ENCODE assay signal across 8 mouse cellular contexts in the genomic region with DNA sequence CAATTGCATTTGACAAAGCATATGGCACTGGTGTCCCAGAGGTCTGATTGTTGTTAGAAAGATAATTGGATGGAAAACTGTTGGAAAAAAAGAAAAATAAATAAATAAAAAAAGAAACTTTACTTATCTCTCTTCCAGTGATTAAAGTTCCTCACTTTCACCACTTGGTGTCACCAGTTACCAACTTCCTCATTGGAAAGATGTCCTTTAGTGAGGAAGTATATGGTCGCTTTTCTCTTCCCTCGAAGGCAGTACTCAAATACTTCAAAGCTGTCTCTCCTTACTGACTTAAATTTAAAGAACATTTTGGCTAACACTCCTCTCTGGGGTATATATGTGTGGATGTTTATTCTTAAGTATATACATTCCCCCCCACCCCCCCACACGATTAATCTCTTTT. TPM values are rescaled to one million over a fixed set of nuclear protein-coding genes. Genes with fewer than 3 reads are reported as not detected.
DNase-seq lines count a peak whose midpoint lies in the region; ATAC-seq and TF ChIP-seq lines count a peak whose summit lies in the region.

No protein-coding gene starts in this region.

- H3K9me3 ChIP-seq in kidney, embryonic 15.5 days (replicated peaks): no peaks in the 10 kb centered on the region
- H3K9me3 ChIP-seq in MEL (replicated peaks; ENCODE audit: insufficient read depth, low read length): no peaks in the 10 kb centered on the region
- no peaks in the 10 kb centered on the region for H3K9me3 ChIP-seq in forebrain, embryonic 12.5 days

- no peak for TF ChIP-seq POLR2A in kidney, adult 2 months (IDR thresholded peaks at IDR 0.05; ENCODE audit: low read depth, low read length)
- no peak for TF ChIP-seq POLR2A in MEL (IDR thresholded peaks at IDR 0.05; ENCODE audit: control insufficient read depth in 1 of 2, insufficient read depth in 1 of 2, low read depth in 1 of 2, low read length in 2 of 2, poor library complexity in 1 of 2)
- TF ChIP-seq POLR2A in thymus, adult 2 months (IDR thresholded peaks at IDR 0.05; ENCODE audit: control insufficient read depth, extremely low read depth, insufficient read depth, low read length, poor library complexity): no peak

- no peaks in the 10 kb centered on the region for H3K27me3 ChIP-seq in kidney, adult 2 months (replicated peaks; ENCODE audit: control insufficient read depth, insufficient read depth, low read length)
- no peaks in the 10 kb centered on the region for H3K27me3 ChIP-seq in kidney, embryonic 15.5 days
- no peaks in the 10 kb centered on the region for H3K27me3 ChIP-seq in MEL (ENCODE audit: control insufficient read depth in 1 of 2, insufficient read depth in 2 of 2, low read length in 2 of 2)
- H3K27me3 ChIP-seq in forebrain, embryonic 12.5 days: no peaks in the 10 kb centered on the region
- no peaks in the 10 kb centered on the region for H3K27me3 ChIP-seq in thymus, adult 2 months (ENCODE audit: control insufficient read depth, insufficient read depth, low read length)

- H3K27ac ChIP-seq in kidney, adult 2 months (ENCODE audit: insufficient read depth, low read depth, low read length): no peak overlapping the region
- no peak overlapping the region for H3K27ac ChIP-seq in kidney, embryonic 15.5 days
- no peak overlapping the region for H3K27ac ChIP-seq in MEL (ENCODE audit: control insufficient read depth, low read depth, low read length)
- H3K27ac ChIP-seq in forebrain, embryonic 12.5 days: no peak overlapping the region
- H3K27ac ChIP-seq in thymus, adult 2 months (ENCODE audit: control insufficient read depth, insufficient read depth, low read length): no peak overlapping the region

- H3K36me3 ChIP-seq in kidney, adult 2 months (ENCODE audit: control insufficient read depth, insufficient read depth, low read length): peaks cover 16% of the 10 kb centered on the region
- peaks cover 69% of the 10 kb centered on the region for H3K36me3 ChIP-seq in kidney, embryonic 15.5 days
- peaks cover 0 to 19% of the 10 kb centered on the region in 2 experiments; a peak in 2 of 4 replicates for H3K36me3 ChIP-seq in MEL (ENCODE audit: control insufficient read depth in 1 of 2, insufficient read depth in 2 of 2, low read length in 2 of 2)
- peaks cover 46% of the 10 kb centered on the region for H3K36me3 ChIP-seq in forebrain, embryonic 12.5 days (replicated peaks)
- H3K36me3 ChIP-seq in thymus, adult 2 months (ENCODE audit: control insufficient read depth, insufficient read depth, low read length): peaks cover 64% of the 10 kb centered on the region

- peak; percentile 50 for DNase-seq in kidney, adult 2 months
- DNase-seq in MEL (ENCODE audit: low read depth, low spot score): peak; percentile 75
- peak; percentile 32 for DNase-seq in mesoderm, embryonic 11.5 days (ENCODE audit: low read depth, low spot score)
- no peak for DNase-seq in thymus, adult 2 months
- no peak for DNase-seq in adrenal gland, adult 8-10 months
- DNase-seq in urinary bladder, postnatal 14 days (ENCODE audit: low spot score): no peak

- H3K79me2 ChIP-seq in MEL (ENCODE audit: control insufficient read depth, insufficient read depth, low read length, poor library complexity): no peaks in the 10 kb centered on the region

- TF ChIP-seq EP300 in MEL (IDR thresholded peaks at IDR 0.05; ENCODE audit: low read depth in 1 of 2, low read length in 2 of 2): no peak

- H3K4me2 ChIP-seq in kidney, embryonic 15.5 days: no peak overlapping the region
- H3K4me2 ChIP-seq in forebrain, embryonic 12.5 days: no peak overlapping the region

- TF ChIP-seq RAD21 in MEL (IDR thresholded peaks at IDR 0.05; ENCODE audit: low read depth, low read length): peak; percentile 79

- no peak for ATAC-seq in kidney, embryonic 15.5 days (replicated peaks; ENCODE audit: low FRiP score)
- ATAC-seq in forebrain, embryonic 12.5 days (ENCODE audit: low FRiP score): peak; percentile 37; the same call in 1 of the 2 replicates

- no peak for TF ChIP-seq CTCF in kidney, adult 2 months (conservative IDR thresholded peaks at IDR 0.05; ENCODE audit: insufficient read depth, insufficient read length, low read depth, low read length)
- TF ChIP-seq CTCF in MEL (IDR thresholded peaks at IDR 0.05 in 2 of 3, conservative IDR thresholded peaks at IDR 0.05 in 1 of 3; ENCODE audit: control insufficient read depth in 1 of 3, insufficient read depth in 1 of 3, low read depth in 2 of 3, low read length in 3 of 3, poor library complexity in 1 of 3, severe bottlenecking in 1 of 3): peak in 2 of 3 experiments; percentile 51 to 76; a peak in 4 of 6 replicates
- no peak for TF ChIP-seq CTCF in thymus, adult 2 months (IDR thresholded peaks at IDR 0.05; ENCODE audit: borderline replicate concordance, control insufficient read depth, extremely low read depth, insufficient read depth, low read length, poor library complexity)

- WGBS in kidney, adult 2 months: 29% methylated on average over 3 of the region's 3 CpGs
- 56% methylated on average over 3 of the region's 3 CpGs for WGBS in kidney, embryonic 15.5 days
- 57% methylated on average over 3 of the region's 3 CpGs for WGBS in forebrain, embryonic 12.5 days
- 41% methylated on average over 3 of the region's 3 CpGs for WGBS in thymus, adult 2 months

- no peak overlapping the region for H3K4me3 ChIP-seq in kidney, adult 2 months (ENCODE audit: insufficient read depth, low read depth, low read length)
- H3K4me3 ChIP-seq in kidney, embryonic 15.5 days (replicated peaks): no peak overlapping the region
- no peak overlapping the region for H3K4me3 ChIP-seq in MEL (ENCODE audit: control insufficient read depth in 1 of 2, insufficient read depth in 1 of 2, low read depth in 2 of 2, low read length in 2 of 2)
- H3K4me3 ChIP-seq in forebrain, embryonic 12.5 days (replicated peaks): no peak overlapping the region
- no peak overlapping the region for H3K4me3 ChIP-seq in thymus, adult 2 months (ENCODE audit: control insufficient read depth, insufficient read depth, low read length)

- no peak overlapping the region for H3K9ac ChIP-seq in kidney, embryonic 15.5 days
- no peak overlapping the region for H3K9ac ChIP-seq in MEL (ENCODE audit: control insufficient read depth, low read depth, low read length, poor library complexity, severe bottlenecking)
- no peak overlapping the region for H3K9ac ChIP-seq in forebrain, embryonic 12.5 days

- no peaks in the 10 kb centered on the region for H3K4me1 ChIP-seq in kidney, adult 2 months (ENCODE audit: control insufficient read depth, insufficient read depth, low read length)
- H3K4me1 ChIP-seq in kidney, embryonic 15.5 days: peaks cover 5% of the 10 kb centered on the region
- no peaks in the 10 kb centered on the region for H3K4me1 ChIP-seq in MEL (ENCODE audit: control insufficient read depth in 1 of 2, insufficient read depth in 2 of 2, low read length in 2 of 2)
- H3K4me1 ChIP-seq in forebrain, embryonic 12.5 days: peaks cover 4% of the 10 kb centered on the region
- no peaks in the 10 kb centered on the region for H3K4me1 ChIP-seq in thymus, adult 2 months (replicated peaks; ENCODE audit: control insufficient read depth, insufficient read depth, low read length)

TF ChIP-seq in MEL, 35 proteins besides CTCF, POLR2A, EP300 and RAD21:
- TF ChIP-seq MXI1 (IDR thresholded peaks at IDR 0.05; ENCODE audit: low read depth, low read length) (no peak), ELF1 (IDR thresholded peaks at IDR 0.05; ENCODE audit: low read depth, low read length) (peak; percentile 48; the same call in 1 of the 2 replicates), SMC3 (IDR thresholded peaks at IDR 0.05; ENCODE audit: low read depth, low read length) (peak; percentile 72), GATA1 (IDR thresholded peaks at IDR 0.05; ENCODE audit: low read depth, low read length) (peak; percentile 58; the same call in 1 of the 2 replicates), ZC3H11A (IDR thresholded peaks at IDR 0.05; ENCODE audit: low read depth, low read length) (peak; percentile 52)

RNA-seq across cellular contexts. Expression of a gene that starts 28.1 kb away (rescaled TPM):
- polyA plus RNA-seq in kidney, adult 2 months (2012; rRNA removed): 15.9 and 23.8 TPM in 2 replicates
- polyA plus RNA-seq in kidney, embryonic 15.5 days (2015; fragmentation: Nextera tagmentation; extraction: Ambion mirVana): 92.7 and 104 TPM in 2 replicates
- total RNA-seq in MEL (2012; rRNA removed): 33.9 and 39.6 TPM in 2 replicates
- polyA plus RNA-seq in MEL (2012; ENCODE audit: insufficient read depth in 1 of 2, insufficient read length in 2 of 2, low read depth in 1 of 2, low replicate concordance in 2 of 2, missing spikeins in 1 of 2): 10 to 100 TPM; 61.9 to 89.2 TPM
- polyA plus RNA-seq in forebrain, embryonic 12.5 days (2016; fragmentation: Nextera tagmentation; extraction: Ambion mirVana): 93.6 and 94.0 TPM in 2 replicates
- 31.6 and 34.4 TPM in 2 replicates for polyA plus RNA-seq in thymus, adult 2 months (2012; rRNA removed)
- 100 to 1,000 TPM in 3 of 4 experiments, 10 to 100 TPM in 1; 82.1 to 133 (median 115) TPM for total RNA-seq in adrenal gland, adult 8-10 months (2022)

Comparison
In these comparisons a context has a peak if more than half of its experiments do, and no peak if none do; other contexts are left out.
1. DNase-seq: peak in kidney, adult 2 months (single experiment), MEL (single experiment) and mesoderm, embryonic 11.5 days (single experiment); none in thymus, adult 2 months (single experiment), adrenal gland, adult 8-10 months (single experiment) and urinary bladder, postnatal 14 days (single experiment).
2. CTCF ChIP-seq: peak in MEL (2 of 3); none in kidney, adult 2 months (single experiment) and thymus, adult 2 months (single experiment).